Mouse (Mus musculus) olfactory bulb, adult 2 months (tissue): ENCODE data around the gene Ankmy1.

Source experiments
- CTCF ChIP-seq: fragments of 200-500 bp; IDR thresholded peaks from 2 replicates; pipeline ENCODE4 v1.5.1; 2012; ENCODE audit warnings: low read depth, mild to moderate bottlenecking, low read length, moderate library complexity; ENCODE audit not compliant: insufficient read depth
- POLR2A ChIP-seq: fragments of 200-500 bp; IDR thresholded peaks from 2 replicates; pipeline ENCODE4 v1.6.1; 2012; ENCODE audit warnings: mild to moderate bottlenecking, low read depth, low read length, moderate library complexity; ENCODE audit not compliant: insufficient read depth

- TF ChIP-seq CTCF = no peak
- TF ChIP-seq POLR2A = no peak
Observed at GRCm38 (mm10) chr1:92861503-92861902, 41.2 kb downstream of the Ankmy1 start.
